Mouse (Mus musculus) kidney, adult 2 months (tissue): ENCODE measurements around the gene Ifna1. TPM values are rescaled to one million over a fixed set of nuclear protein-coding genes. Genes with fewer than 3 reads are reported as not detected.
"Not testable (repeated sequence)": the region's sequence is repeated elsewhere in the genome, so short reads cannot be mapped to it uniquely, and the experiment has no call there.

Source experiments
- DNase-seq: peaks from one replicate; pipeline ENCODE4 v3.0.0; 2021
- H3K27ac ChIP-seq: fragments of 200-500 bp; 2 replicates; pipeline ENCODE4 v1.5.1; 2012; ENCODE audit warnings: low read depth, low read length, control low read depth, inconsistent platforms; ENCODE audit not compliant: insufficient read depth
- H3K27me3 ChIP-seq: fragments of 200-500 bp; replicated peaks from 2 replicates; pipeline ENCODE4 v1.6.1; 2012; ENCODE audit warnings: mild to moderate bottlenecking, moderate library complexity, low read length, inconsistent platforms; ENCODE audit not compliant: control insufficient read depth, insufficient read depth
- H3K36me3 ChIP-seq: fragments of 200-500 bp; 2 replicates; pipeline ENCODE4 v1.6.1; 2012; ENCODE audit warnings: mild to moderate bottlenecking, moderate library complexity, low read length, inconsistent platforms; ENCODE audit not compliant: control insufficient read depth, insufficient read depth
- H3K4me1 ChIP-seq: fragments of 200-500 bp; 2 replicates; pipeline ENCODE4 v1.6.1; 2011; ENCODE audit warnings: low read length; ENCODE audit not compliant: control insufficient read depth, insufficient read depth
- H3K4me3 ChIP-seq: fragments of 200-500 bp; 2 replicates; pipeline ENCODE4 v1.5.1; 2011; ENCODE audit warnings: mild to moderate bottlenecking, low read depth, low read length, control low read depth; ENCODE audit not compliant: insufficient read depth
- CTCF ChIP-seq: fragments of 200-500 bp; conservative IDR thresholded peaks from 2 replicates; pipeline ENCODE4 v1.5.1; 2011; ENCODE audit warnings: low read depth, mild to moderate bottlenecking, control low read depth, low read length, moderate library complexity, mixed read lengths; ENCODE audit not compliant: insufficient read depth, insufficient read length
- POLR2A ChIP-seq: fragments of 200-500 bp; IDR thresholded peaks from one replicate; pipeline ENCODE4 v1.6.1; 2011; ENCODE audit warnings: low read depth, low read length, control low read depth
- WGBS: fragments of 180-500 bp; shearing (Covaris S2); methylation state at CpG from one replicate; pipeline ENCODE4 v1.1.7; 2018; 5-methylcytosine and 5-hydroxymethylcytosine counted together
- polyA plus RNA-seq: library from polyadenylated mRNA; depleted of rRNA; stranded (reverse); fragments of >200 nt; gene quantifications from 2 replicates; pipeline ENCODE4 v1.2.3, GENCODE M21; 2012

Ifna1 gene
- polyA plus RNA-seq, 1 experiment = not detected

GRCm38 (mm10) chr4:88830523-88830922 lies 19.4 kb upstream of the Ifna1 start:
- DNase-seq = peak; percentile 27
- TF ChIP-seq POLR2A (no peak), CTCF (0 out of 2 replicates have a peak, but pooled peaks have one; percentile 7)
- WGBS = 16% methylated on average over 4 of the region's 4 CpGs

GRCm38 (mm10) chr4:88835225-88835624 lies 14.7 kb upstream of the Ifna1 start, which contains the start of gene Ifna5:
Gene Ifna5 (plus strand): TSS chr4:88835525.
- H3K4me1 ChIP-seq, H3K4me3 ChIP-seq, H3K27ac ChIP-seq, H3K36me3 ChIP-seq, H3K27me3 ChIP-seq, DNase-seq: not testable (repeated sequence)
- 83% methylated on average over 1 of the region's 1 CpGs for WGBS

More at GRCm38 (mm10) chr4:88830523-88830922, 19.4 kb upstream of the Ifna1 start:
- Histone ChIP-seq H3K4me3 (no peak overlapping the region), H3K4me1 (no peaks in the 10 kb centered on the region), H3K27me3 (no peaks in the 10 kb centered on the region), H3K36me3 (no peaks in the 10 kb centered on the region), H3K27ac (no peak overlapping the region)

GRCm38 (mm10) chr4:88838828-88839227 lies 11.1 kb upstream of the Ifna1 start:
- 32% methylated on average over 3 of the region's 3 CpGs for WGBS
- peak; percentile 5 for DNase-seq
- H3K4me3 ChIP-seq = no peak overlapping the region
- H3K36me3 ChIP-seq = no peaks in the 10 kb centered on the region
- H3K27ac ChIP-seq = no peak overlapping the region
- no peaks in the 10 kb centered on the region for H3K27me3 ChIP-seq
- TF ChIP-seq POLR2A (no peak), CTCF (no peak)
- H3K4me1 ChIP-seq = no peaks in the 10 kb centered on the region

- H3K36me3 ChIP-seq = no peaks in the 10 kb centered on the region
- DNase-seq = no peak
- 62% methylated on average over 3 of the region's 3 CpGs for WGBS
- no peak for TF ChIP-seq POLR2A
- no peak for TF ChIP-seq CTCF
- H3K27ac ChIP-seq = no peak overlapping the region
- no peaks in the 10 kb centered on the region for H3K4me1 ChIP-seq
- no peak overlapping the region for H3K4me3 ChIP-seq
- no peaks in the 10 kb centered on the region for H3K27me3 ChIP-seq
Measured at GRCm38 (mm10) chr4:88840058-88840457, 9.8 kb upstream of the Ifna1 start.

- Histone ChIP-seq H3K4me1 (no peaks in the 10 kb centered on the region), H3K36me3 (no peaks in the 10 kb centered on the region), H3K4me3 (no peak within 1 kb of the TSS), H3K27me3 (no peaks in the 10 kb centered on the region), H3K27ac (no peak within 1 kb of the TSS)
- TF ChIP-seq CTCF = no peak
- no peak for TF ChIP-seq POLR2A
- no peak for DNase-seq
- WGBS = 62% methylated on average over 2 of the region's 2 CpGs
Measured at GRCm38 (mm10) chr4:88841438-88841911, 8.4 kb upstream of the Ifna1 start, which contains the start of gene Ifna4. Gene Ifna4 (plus strand): TSS chr4:88841861.

- WGBS = 47% methylated on average over 2 of the region's 2 CpGs
Measured at GRCm38 (mm10) chr4:88845334-88845733, 4.6 kb upstream of the Ifna1 start.

GRCm38 (mm10) chr4:88851026-88851763 lies 1.3 kb downstream of the Ifna1 start:
- Histone ChIP-seq H3K36me3 (no peaks in the 10 kb centered on the region), H3K4me1 (no peaks in the 10 kb centered on the region), H3K4me3 (no peak overlapping the region), H3K27me3 (no peaks in the 10 kb centered on the region), H3K27ac (no peak overlapping the region)
- no peak for DNase-seq
- TF ChIP-seq POLR2A (no peak), CTCF (no peak)
- WGBS = 73% methylated on average over 4 of the region's 4 CpGs

More at GRCm38 (mm10) chr4:88845334-88845733, 4.6 kb upstream of the Ifna1 start:
- Histone ChIP-seq H3K4me1 (no peaks in the 10 kb centered on the region), H3K27ac (no peak overlapping the region), H3K4me3 (no peak overlapping the region), H3K36me3 (no peaks in the 10 kb centered on the region), H3K27me3 (no peaks in the 10 kb centered on the region)
- TF ChIP-seq CTCF (no peak), POLR2A (no peak)
- DNase-seq = no peak
